Mouse (Mus musculus): ENCODE results near the gene Nol3.

DNA sequence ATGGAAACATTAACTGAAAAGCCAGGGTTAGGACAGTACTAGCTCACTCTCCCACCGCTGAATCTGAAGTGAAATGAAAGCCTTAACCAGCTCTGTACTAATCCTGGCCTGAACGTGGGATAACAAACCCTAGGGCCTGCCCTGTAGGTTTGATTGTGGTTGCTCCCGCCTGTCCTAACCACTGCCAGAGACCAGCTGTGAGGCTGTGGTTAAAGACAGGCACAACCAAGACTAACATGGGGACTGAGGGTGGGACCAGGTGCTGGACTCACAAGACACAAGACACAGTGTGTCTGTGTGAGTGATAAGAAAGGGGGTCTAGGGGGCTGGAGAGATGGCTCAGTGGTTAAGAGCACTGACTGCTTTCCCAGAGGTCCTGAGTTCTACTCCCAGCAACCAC is 4.6 kb downstream of the Nol3 start:
- TF ChIP-seq CTCF (IDR thresholded peaks at IDR 0.05 in 2 of 3, conservative IDR thresholded peaks at IDR 0.05 in 1 of 3; ENCODE audit: control insufficient read depth in 1 of 3, insufficient read depth in 1 of 3, low read depth in 2 of 3, low read length in 3 of 3, poor library complexity in 1 of 3, severe bottlenecking in 1 of 3) = no peak
- TF ChIP-seq EP300 (IDR thresholded peaks at IDR 0.05; ENCODE audit: low read depth in 1 of 2, low read length in 2 of 2) = no peak
- no peak for TF ChIP-seq ZNF384 (IDR thresholded peaks at IDR 0.05; ENCODE audit: low read depth, low read length)
